Mouse (Mus musculus): ENCODE measurements around the gene Gm12166.

DNA sequence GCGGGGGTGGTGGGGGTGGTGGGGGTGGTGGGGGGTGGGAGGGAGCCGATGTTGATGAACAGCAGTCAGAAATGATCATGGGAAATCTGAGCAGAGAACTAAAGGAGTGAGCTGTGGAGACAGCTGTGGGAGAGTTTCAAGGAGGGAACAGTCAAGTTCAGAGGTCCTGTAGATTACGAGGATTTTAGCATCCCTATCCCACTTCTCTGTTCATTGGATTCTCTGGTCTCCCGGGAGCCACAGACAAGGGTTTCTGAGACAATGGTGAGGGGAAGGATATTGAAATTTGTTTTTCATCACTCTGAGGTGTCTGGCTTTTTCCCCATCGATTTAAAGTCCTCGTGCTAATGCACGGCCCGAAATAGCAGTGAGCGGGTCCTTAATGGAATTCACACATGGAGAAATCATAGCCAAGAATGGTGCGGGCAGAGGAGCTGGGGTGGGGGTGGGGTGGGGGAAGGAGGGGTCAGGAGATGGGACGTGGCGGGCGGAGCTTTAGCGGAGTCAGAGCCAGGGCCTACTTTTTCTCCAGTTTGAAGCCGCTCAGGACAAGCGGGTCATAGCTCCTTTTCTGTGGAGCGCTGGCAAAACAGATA, 17.4 kb upstream of the Gm12166 start:
- TF ChIP-seq POLR2A (IDR thresholded peaks at IDR 0.05; ENCODE audit: control insufficient read depth, low read depth, low read length): no peak
- TF ChIP-seq CTCF (IDR thresholded peaks at IDR 0.05; ENCODE audit: control insufficient read depth, insufficient read depth, insufficient replicate concordance, low read depth, low read length): no peak
